Mouse (Mus musculus): Measurements from ENCODE around the gene Bcan. TPM values are rescaled to one million over a fixed set of nuclear protein-coding genes. Genes with fewer than 3 reads are reported as not detected.

The Bcan gene
- polyA plus RNA-seq, 1 experiment from 2014 or later = 0.56 TPM

- Histone ChIP-seq H3K4me2 (replicated peaks; ENCODE audit: low read depth, low read length) (peak overlapping the region; percentile 48), H3K9me3 (ENCODE audit: low read length) (no peaks in the 10 kb centered on the region), H3K9ac (replicated peaks; ENCODE audit: low read depth) (no peak overlapping the region), H3K27ac (ENCODE audit: low read length) (no peak overlapping the region), H3K4me1 (ENCODE audit: insufficient read depth, low read depth, low read length) (peaks cover 39% of the 10 kb centered on the region; the same call in 1 of the 2 replicates), H3K27me3 (replicated peaks; ENCODE audit: insufficient read depth, low read length) (peaks cover 20% of the 10 kb centered on the region; the same call in 1 of the 2 replicates), H3K36me3 (ENCODE audit: insufficient read depth, low read length) (no peaks in the 10 kb centered on the region), H3K4me3 (ENCODE audit: low read depth, low read length) (no peak overlapping the region)
- TF ChIP-seq CTCF (IDR thresholded peaks at IDR 0.05) = no peak
- no peak for TF ChIP-seq EP300 (IDR thresholded peaks at IDR 0.05)
- DNase-seq (ENCODE audit: low spot score) (no peak), ATAC-seq (no peak)
- WGBS = 4% methylated on average over 15 of the region's 15 CpGs
Observed at GRCm38 (mm10) chr3:87988068-87988467, 12.0 kb downstream of the Bcan start.

- peaks cover 43% of the 10 kb centered on the region; the same call in 1 of the 2 replicates for H3K4me1 ChIP-seq (ENCODE audit: insufficient read depth, low read depth, low read length)
- H3K4me2 ChIP-seq (replicated peaks; ENCODE audit: low read depth, low read length) = peak overlapping the region; percentile 48
- H3K4me3 ChIP-seq (ENCODE audit: low read depth, low read length) = peak overlapping the region; percentile 18
- H3K9me3 ChIP-seq (ENCODE audit: low read length) = no peaks in the 10 kb centered on the region
- no peaks in the 10 kb centered on the region for H3K36me3 ChIP-seq (ENCODE audit: insufficient read depth, low read length)
- no peak overlapping the region for H3K27ac ChIP-seq (ENCODE audit: low read length)
- DNase-seq (ENCODE audit: low spot score) (peak; percentile 78), ATAC-seq (peak; percentile 13; the same call in 1 of the 2 replicates)
- TF ChIP-seq CTCF (IDR thresholded peaks at IDR 0.05) (peak; percentile 17), EP300 (IDR thresholded peaks at IDR 0.05) (no peak)
- WGBS = under 1% methylated on average over 15 of the region's 15 CpGs
- peaks cover 18% of the 10 kb centered on the region; the same call in 1 of the 2 replicates for H3K27me3 ChIP-seq (replicated peaks; ENCODE audit: insufficient read depth, low read length)
- H3K9ac ChIP-seq (replicated peaks; ENCODE audit: low read depth) = no peak overlapping the region
Observed at GRCm38 (mm10) chr3:87987633-87988032, 12.4 kb downstream of the Bcan start.

- peak; percentile 97 for DNase-seq (ENCODE audit: low spot score)
- Histone ChIP-seq H3K9ac (replicated peaks; ENCODE audit: low read depth) (no peak overlapping the region), H3K27me3 (replicated peaks; ENCODE audit: insufficient read depth, low read length) (peaks cover 16% of the 10 kb centered on the region; the same call in 1 of the 2 replicates), H3K4me2 (replicated peaks; ENCODE audit: low read depth, low read length) (peak overlapping the region; percentile 48), H3K4me1 (ENCODE audit: insufficient read depth, low read depth, low read length) (peaks cover 49% of the 10 kb centered on the region; the same call in 1 of the 2 replicates), H3K9me3 (ENCODE audit: low read length) (no peaks in the 10 kb centered on the region), H3K36me3 (ENCODE audit: insufficient read depth, low read length) (no peaks in the 10 kb centered on the region), H3K27ac (ENCODE audit: low read length) (no peak overlapping the region), H3K4me3 (ENCODE audit: low read depth, low read length) (peak overlapping the region; percentile 18; the same call in 1 of the 2 replicates)
- peak; percentile 100 for TF ChIP-seq CTCF (IDR thresholded peaks at IDR 0.05)
- peak; percentile 66 for TF ChIP-seq EP300 (IDR thresholded peaks at IDR 0.05)
- ATAC-seq = peak; percentile 73
- WGBS = under 1% methylated on average over 17 of the region's 17 CpGs
Observed at GRCm38 (mm10) chr3:87986868-87987267, 13.2 kb downstream of the Bcan start.

GRCm38 (mm10) chr3:87985505-87986320 lies 14.3 kb downstream of the Bcan start:
- DNase-seq (ENCODE audit: low spot score) (peak; percentile 39), ATAC-seq (no peak)
- Histone ChIP-seq H3K27me3 (replicated peaks; ENCODE audit: insufficient read depth, low read length) (peaks cover 12% of the 10 kb centered on the region; the same call in 1 of the 2 replicates), H3K9me3 (ENCODE audit: low read length) (no peaks in the 10 kb centered on the region), H3K9ac (replicated peaks; ENCODE audit: low read depth) (no peak overlapping the region), H3K4me3 (ENCODE audit: low read depth, low read length) (no peak overlapping the region), H3K4me1 (ENCODE audit: insufficient read depth, low read depth, low read length) (peaks cover 49% of the 10 kb centered on the region; the same call in 1 of the 2 replicates), H3K27ac (ENCODE audit: low read length) (peak overlapping the region; percentile 85), H3K4me2 (replicated peaks; ENCODE audit: low read depth, low read length) (0 out of 2 replicates have a peak overlapping the region, but pooled peaks have one; percentile 6), H3K36me3 (ENCODE audit: insufficient read depth, low read length) (no peaks in the 10 kb centered on the region)
- WGBS = 14% methylated on average over 12 of the region's 12 CpGs
- no peak for TF ChIP-seq CTCF (IDR thresholded peaks at IDR 0.05)
- TF ChIP-seq EP300 (IDR thresholded peaks at IDR 0.05) = no peak

GRCm38 (mm10) chr3:87984094-87984493 lies 15.9 kb downstream of the Bcan start:
- WGBS = 36% methylated on average over 3 of the region's 3 CpGs
- Histone ChIP-seq H3K4me2 (replicated peaks; ENCODE audit: low read depth, low read length) (no peak overlapping the region), H3K9ac (replicated peaks; ENCODE audit: low read depth) (no peak overlapping the region), H3K4me3 (ENCODE audit: low read depth, low read length) (no peak overlapping the region), H3K36me3 (ENCODE audit: insufficient read depth, low read length) (no peaks in the 10 kb centered on the region), H3K27ac (ENCODE audit: low read length) (peak overlapping the region; percentile 95; the same call in 1 of the 2 replicates), H3K4me1 (ENCODE audit: insufficient read depth, low read depth, low read length) (peaks cover 49% of the 10 kb centered on the region; the same call in 1 of the 2 replicates), H3K9me3 (ENCODE audit: low read length) (no peaks in the 10 kb centered on the region), H3K27me3 (replicated peaks; ENCODE audit: insufficient read depth, low read length) (peaks cover 4% of the 10 kb centered on the region; the same call in 1 of the 2 replicates)
- DNase-seq (ENCODE audit: low spot score) (peak; percentile 4), ATAC-seq (no peak)
- no peak for TF ChIP-seq CTCF (IDR thresholded peaks at IDR 0.05)
- no peak for TF ChIP-seq EP300 (IDR thresholded peaks at IDR 0.05)

GRCm38 (mm10) chr3:87983627-87984026 lies 16.4 kb downstream of the Bcan start:
- Histone ChIP-seq H3K9ac (replicated peaks; ENCODE audit: low read depth) (no peak overlapping the region), H3K27me3 (replicated peaks; ENCODE audit: insufficient read depth, low read length) (peaks cover 2% of the 10 kb centered on the region; the same call in 1 of the 2 replicates), H3K36me3 (ENCODE audit: insufficient read depth, low read length) (no peaks in the 10 kb centered on the region), H3K27ac (ENCODE audit: low read length) (peak overlapping the region; percentile 95), H3K9me3 (ENCODE audit: low read length) (no peaks in the 10 kb centered on the region), H3K4me1 (ENCODE audit: insufficient read depth, low read depth, low read length) (peaks cover 49% of the 10 kb centered on the region; the same call in 1 of the 2 replicates), H3K4me3 (ENCODE audit: low read depth, low read length) (no peak overlapping the region), H3K4me2 (replicated peaks; ENCODE audit: low read depth, low read length) (peak overlapping the region; percentile 39)
- WGBS = 44% methylated on average over 6 of the region's 6 CpGs
- DNase-seq (ENCODE audit: low spot score) (no peak), ATAC-seq (no peak)
- TF ChIP-seq EP300 (IDR thresholded peaks at IDR 0.05) (no peak), CTCF (IDR thresholded peaks at IDR 0.05) (no peak)
